ENCODE assay signal across 12 mouse cellular contexts in the genomic region with DNA sequence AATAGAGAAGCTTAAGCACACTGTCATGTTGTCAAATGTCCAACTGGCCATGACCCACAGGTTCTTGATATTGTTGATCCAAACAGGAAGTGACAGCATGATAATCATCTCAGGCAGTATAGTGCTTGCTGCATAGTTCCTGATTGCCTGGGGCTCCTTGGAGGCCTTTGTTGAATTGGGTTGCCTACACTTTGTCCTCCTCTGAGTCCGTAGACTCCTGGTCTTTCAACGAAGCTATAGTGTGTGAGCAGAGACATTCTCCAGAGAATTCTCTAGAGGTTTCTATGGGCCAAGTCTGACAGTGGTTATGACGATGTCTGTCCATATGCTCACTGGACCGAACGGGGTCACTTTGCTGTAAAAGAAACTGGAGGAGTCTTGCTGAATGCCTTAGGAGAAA. TPM values are rescaled to one million over a fixed set of nuclear protein-coding genes. Genes with fewer than 3 reads are reported as not detected.
"Had no signal": no experiment of that assay in that cellular context is flagged by ENCODE, and none has a peak within 500 bp of the region (broad histone marks: within the 10 kb centered on the region; RNA-seq: fewer than 3 reads in every experiment).

No protein-coding gene starts in this region.

- DNase-seq: right cerebral cortex, adult 18-20 months; right cerebral cortex, postnatal 14 days; right cerebral cortex, postnatal 25 days; right cerebral cortex, postnatal 4 days; spleen, adult 18-20 months; thymus, adult 18-20 months; thymus, adult 2 months; thymus, postnatal 14 days; thymus, postnatal 25 days; thymus, postnatal 36 days; thymus, postnatal 4 days had no signal

RNA-seq across cellular contexts. Expression of a gene that starts 5.8 kb away (rescaled TPM):
- total RNA-seq: neutrophil, adult 5-6 weeks had no signal
